Mouse (Mus musculus) mouse embryonic stem cell (cell line): ENCODE data around the gene Espl1.

ENCODE experiments used
- in situ Hi-C, 2 experiments: fragments of 300-500 bp; cut with MboI; formaldehyde crosslinking; loops; 1 replicate in 1 of 2; 3 replicates in 1 of 2; pipeline ENCODE4 v1.14.3; 2019 to 2020; ENCODE audit warnings: low sequenced_read_pairs in 2 of 2, low pct_unique_long_range_greater_than_20kb in 1 of 2, mixed read lengths in 1 of 2; ENCODE audit not compliant: unreplicated experiment in 1 of 2

Espl1 gene

DNA sequence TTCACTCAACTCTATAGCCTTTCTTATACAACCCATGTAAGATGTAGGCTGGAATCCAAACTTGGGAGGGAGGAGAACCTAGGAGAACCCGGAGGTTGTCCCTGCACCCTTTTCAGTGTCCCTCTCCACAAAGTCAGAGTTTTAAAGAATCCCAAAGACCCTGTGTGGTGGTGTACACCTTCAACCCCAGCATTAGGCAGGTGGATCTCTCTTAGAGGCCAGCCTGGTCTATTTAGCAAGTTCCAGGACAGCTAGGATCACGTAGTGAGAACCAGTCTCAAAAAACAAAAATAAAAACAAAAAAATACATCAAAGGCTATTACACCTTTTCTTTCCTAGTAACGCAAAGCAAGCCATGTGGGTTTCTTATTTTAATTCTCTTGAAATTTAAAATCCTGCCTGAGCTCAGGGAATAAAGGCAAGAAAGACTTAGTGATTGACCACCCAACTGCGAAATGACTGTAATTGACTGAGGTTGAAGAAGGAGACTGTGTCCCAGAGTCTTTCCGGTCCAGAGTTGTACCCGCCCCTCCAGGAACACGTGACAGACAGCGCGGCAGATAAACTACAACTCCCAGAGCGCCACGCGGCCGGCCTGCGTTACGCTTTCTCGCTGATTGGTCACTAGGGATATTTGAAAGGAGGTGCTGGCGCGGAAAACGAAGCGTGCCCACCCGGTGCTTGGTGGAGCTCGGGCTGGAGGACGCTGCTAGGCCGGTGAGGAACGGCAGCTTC lies at the start of gene Espl1:
TSS of gene Espl1 (plus strand) at position 634 of the 735 bp plus-strand sequence.
- in situ Hi-C loops = no loop called here

DNA sequence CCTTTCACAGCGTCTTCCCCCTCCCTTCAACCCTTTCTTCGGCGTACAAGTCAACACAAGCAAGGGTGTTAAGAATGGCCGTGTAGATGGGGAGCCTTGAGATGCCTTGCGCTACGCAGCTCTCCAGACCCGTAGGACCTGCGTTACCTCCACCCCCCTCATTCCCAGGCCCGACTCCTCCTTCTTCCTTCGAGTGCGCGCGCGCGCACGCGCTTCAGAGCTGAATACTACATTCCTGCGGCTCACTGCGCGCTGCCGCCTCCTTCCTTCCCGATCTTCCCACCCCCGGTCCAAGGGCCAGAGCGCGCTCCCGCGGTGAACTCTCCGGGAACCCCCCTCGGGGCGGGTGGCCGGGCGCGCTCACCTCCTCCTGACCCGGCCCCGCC lies 49.2 kb upstream of the Espl1 start:
- in situ Hi-C loops = no loop called here

DNA sequence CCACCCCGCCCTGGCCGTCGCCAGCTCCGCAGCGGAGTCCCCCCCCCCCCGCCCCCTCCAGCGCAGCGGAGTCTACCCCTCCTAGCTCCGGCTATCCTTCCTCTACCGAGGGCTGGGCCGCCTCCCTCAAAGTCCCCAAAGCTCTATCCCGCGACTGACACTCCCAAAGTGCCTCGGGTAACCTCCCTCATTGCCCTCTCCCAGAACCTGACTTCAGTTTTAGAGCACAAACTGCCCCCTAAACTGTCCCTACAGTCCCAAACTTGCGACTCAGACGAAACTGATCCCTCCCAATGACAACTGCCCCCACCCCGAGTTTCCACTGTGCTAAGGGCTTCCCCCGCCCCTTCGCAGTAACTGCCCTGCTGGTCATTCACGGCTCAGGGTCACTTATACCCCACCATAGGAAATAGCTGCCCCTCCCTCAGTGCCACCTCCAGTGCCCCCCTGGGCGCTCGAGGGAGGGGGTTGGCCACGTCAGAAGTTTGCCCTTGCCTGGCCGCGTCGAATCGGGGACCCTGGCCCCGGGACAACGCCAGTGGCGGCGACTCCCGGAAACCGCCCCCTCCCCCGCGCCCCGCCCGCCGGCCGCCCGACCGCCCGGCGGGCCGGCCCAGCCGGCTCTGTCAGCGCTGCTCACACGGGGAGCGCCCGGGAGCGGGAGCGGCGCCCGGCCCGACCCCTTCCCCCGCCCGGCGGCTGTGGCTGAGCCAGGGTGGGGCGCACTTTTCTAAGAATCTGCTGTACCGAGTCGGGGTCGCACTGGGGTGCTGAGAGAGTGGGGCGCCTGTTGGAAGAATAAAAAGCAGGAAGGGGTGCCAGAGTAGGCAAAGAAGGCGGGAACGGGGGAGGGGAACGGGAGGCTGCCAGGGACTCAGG lies 48.6 kb upstream of the Espl1 start:
- in situ Hi-C loops = no loop called here

DNA sequence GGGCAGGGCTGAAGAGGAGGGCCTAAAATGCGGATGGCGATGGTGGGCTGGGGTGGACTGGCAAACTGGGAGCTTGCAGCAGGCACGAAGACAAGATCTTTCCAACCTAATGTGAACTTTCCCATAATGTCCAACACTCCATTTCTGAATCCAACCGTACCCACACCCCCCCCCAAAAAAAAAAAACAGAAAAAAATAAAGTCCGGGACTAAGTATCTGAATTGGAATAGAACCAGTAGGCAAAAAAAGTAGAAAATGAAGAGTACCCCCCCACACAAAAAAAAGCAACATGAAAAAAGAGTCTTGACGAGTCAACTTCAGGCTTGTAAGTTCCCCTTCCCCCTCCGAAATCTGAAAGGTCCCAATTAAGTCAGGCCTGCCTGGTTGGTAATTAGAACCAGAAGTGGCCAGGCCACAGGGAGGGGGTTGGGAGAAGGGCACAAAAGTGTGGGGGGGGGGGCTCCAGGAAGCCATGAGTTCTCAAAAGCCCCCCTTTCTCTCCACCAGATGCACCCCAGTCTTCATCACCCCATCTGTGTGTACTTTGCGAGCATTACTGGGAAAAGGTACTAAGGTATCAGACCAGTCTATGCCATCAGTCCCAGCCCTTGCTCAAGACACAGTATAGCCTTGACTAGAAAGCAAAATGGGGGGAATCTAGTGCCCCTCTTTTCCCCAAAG lies 47.8 kb upstream of the Espl1 start:
- in situ Hi-C loops = no loop called here

DNA sequence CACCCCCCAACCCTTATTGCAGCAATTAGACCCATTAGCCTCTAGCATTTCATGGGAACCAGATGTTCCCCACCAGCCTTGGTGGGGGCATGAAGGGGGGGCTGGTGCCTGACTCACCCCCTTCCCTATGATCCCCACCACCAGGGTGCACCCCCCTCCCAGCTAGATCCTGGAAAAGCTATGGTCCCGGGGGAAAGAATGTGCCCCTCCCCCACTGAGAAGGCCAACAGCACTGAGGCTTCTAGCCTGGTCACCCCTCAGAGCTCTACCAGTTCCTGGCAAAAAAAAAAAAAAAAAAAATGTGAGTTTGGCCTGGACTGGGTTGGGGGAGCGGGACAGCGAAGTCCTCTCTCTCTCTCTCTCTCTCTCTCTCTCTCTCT lies 47.3 kb upstream of the Espl1 start:
- in situ Hi-C loops = no loop called here

DNA sequence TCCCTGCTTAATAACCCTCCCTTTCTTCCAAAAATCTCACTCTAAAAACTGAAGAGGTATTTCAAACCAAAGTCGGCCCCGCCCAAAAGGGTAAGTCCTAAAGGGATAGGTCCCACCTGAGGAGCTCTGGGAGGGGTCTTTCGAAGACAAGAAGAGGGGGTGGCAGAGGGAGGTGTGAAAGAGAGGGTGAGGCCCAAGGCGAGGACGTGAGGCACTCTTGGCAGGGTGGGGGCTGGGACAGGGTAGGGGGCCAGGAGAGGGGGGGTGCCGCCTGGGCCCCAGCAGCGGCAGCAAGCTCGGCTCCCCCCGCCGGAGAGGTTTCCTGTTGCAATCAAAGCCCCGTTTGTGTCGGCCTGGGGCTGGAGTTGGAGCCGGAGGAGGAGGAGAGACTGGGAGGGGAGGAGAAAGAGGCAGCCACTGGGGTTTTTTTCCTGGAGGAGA lies 46.8 kb upstream of the Espl1 start:
- in situ Hi-C loops = no loop called here

DNA sequence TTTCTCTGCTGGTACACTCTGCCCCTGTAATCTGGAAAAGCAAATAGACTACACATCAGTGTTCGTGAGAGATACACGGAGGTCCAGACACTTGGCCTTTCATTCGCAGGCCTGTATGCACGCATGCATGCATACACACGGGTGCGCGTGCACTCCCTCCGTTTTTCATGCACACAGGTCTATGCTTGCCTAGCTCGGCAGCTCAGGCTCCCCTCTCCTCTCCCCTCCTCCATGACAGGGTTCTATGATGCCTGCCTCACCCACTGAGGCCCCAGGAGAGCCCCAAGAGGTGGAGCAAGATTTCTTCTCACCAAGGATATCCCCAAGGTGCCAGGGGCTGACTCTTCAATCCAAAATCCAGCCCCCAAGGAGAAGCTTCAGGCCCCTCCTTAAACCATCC lies 46.1 kb upstream of the Espl1 start:
- in situ Hi-C loops = no loop called here

DNA sequence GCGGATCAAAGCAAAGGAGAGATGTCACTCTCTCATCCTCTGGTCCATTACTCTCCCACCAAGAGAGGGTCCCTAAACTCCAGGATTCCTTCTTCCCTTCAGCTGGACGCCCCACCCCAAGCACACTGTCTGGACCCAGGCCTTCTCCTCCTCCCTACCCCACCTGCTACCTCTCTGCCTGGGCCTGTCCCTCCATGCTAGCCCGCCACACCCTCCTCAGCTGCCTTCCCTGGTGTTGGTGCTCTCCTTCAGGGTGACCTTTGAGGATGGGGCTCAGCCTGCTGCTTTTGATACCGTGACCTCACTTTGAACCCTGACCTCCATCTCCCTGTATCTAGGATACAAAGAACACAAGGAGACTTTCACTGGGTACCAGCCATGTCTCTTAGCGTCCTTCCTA lies 45.5 kb upstream of the Espl1 start:
- in situ Hi-C loops = no loop called here

DNA sequence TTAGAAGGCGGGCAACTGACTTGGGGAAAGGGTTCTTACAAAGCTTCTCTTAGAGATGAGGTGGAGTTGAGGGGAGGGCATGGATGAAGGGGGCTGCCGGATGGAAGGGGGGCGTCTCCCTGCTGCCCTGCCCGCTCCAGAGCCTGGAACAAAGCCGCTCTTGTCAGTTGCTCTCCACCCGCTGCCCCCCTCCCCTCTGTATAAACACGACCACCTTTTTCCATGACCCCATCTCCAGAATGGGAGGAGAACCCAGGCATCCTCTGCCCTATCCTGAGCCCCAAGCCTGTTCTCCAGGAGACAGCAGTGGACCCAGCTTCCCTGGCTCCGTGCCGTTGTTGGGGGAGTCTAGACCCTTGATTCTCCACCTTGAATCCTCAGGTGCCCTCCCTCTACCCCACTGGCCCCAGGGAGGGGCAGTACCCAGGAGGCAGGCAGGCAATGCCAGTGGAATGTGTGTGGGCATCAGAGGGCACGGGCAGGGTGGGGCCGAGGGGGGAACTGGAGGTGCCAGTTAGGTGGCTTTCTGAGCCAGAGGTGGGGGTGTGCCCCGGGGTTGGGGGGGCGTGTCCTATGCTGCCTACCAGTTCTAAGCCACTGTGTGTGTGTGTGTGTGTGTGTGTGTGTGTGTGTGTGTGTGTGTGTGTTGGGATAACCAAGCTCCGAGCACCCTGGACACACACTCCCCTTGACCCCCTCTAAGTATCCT lies 40.4 kb upstream of the Espl1 start:
- in situ Hi-C loops = no loop called here

DNA sequence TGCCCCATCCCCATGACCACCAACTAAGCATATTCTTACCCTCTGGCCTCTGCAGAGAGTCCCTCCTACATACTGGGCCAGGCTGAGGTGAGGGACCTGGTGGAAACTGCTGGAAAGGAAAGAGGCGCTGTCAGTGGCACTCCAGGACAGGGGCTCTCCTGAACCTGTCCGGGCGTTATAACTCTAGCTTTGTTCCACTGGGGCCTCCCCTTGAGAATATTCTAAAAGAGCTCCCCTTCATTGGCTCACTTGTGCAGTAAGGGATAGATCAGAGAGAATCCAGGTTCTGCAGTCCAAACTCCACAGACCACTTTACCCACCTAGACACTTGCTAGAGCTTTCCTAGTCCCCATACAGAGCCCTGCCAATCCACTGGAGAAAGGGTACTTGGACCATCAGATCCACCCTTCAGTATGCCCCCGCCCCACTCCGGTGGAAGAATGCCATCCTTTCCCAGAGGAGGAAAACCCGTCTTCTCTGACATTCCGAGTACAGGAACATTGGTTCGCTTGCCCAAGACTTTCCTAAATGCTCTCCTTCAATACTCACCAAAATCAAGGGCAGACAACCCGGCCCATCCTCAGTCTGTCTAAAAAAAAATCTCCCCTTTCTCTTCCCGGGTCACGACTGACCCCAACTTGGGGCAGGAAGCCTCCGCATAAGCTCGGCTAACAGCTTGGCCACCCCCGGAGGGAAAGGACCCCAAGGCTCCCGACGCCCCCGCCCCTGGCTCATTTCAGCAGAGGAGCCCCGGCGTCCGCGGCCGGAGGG lies 39.5 kb upstream of the Espl1 start:
- in situ Hi-C loops = no loop called here

DNA sequence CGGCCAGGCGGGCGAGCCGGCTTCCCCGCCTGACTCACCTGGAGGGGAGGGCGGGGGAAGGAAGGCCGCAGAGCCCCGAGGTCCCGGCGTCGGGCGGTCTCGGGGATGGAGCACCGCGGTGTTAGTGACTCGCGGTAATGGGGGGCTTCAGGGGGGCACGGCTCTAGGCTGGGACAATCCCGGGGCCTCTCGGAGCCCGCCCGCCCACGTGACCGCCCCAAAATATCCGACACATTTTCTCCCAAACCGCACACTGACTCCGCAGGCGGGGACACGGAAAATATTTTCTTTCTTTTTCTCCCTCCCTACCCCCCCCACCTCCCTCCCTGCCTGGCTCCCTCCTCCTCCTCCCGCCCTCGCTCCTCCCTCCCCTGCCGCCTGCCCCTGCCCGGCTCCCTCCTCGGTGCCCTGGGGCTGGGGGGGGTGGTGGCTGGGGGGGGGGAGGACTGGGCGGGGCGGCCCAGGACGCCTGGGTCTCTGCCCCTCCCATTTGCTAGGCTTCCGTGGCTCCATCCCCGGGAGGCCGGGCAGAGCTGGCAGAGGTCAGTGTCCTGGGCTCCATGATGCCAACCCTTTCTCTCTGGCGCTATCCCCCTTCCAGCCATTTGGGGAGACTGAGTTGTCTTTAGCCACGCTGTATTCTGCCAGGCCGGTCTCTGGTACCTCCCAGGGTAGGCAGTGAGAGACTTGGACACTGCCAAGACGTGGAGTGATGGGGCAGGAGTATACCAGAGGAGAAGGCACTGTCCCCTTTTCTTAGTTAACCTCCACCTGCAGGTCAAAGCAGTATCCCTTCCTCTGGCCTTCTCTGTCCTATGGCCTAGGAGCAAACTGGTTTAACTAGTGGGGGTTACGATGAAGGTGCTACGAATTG lies 38.6 kb upstream of the Espl1 start, which contains the start of gene Rarg:
TSS of gene Rarg (minus strand) at position 316 of the 874 bp plus-strand sequence.
- in situ Hi-C loops = no loop called here

DNA sequence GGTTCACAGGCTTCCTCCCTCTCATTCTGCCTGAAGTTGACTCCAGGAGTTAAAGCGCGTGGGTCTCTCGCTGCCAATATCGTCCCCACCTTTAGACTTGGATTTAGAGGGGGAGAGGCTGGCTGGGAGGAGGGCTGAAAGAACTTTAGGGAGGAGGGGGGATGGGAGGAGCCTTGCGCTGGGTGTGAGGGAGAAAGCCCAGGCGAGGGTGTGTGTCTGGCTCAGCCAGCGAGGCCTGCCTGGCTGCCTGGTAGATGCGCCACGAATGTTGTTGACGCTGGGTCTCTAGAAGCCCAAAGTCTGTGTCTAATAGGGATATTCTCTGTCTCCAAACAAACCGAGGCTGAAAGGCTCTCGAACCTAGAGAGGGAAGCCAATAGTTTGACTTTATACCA lies 38.0 kb upstream of the Espl1 start:
- in situ Hi-C loops = no loop called here

DNA sequence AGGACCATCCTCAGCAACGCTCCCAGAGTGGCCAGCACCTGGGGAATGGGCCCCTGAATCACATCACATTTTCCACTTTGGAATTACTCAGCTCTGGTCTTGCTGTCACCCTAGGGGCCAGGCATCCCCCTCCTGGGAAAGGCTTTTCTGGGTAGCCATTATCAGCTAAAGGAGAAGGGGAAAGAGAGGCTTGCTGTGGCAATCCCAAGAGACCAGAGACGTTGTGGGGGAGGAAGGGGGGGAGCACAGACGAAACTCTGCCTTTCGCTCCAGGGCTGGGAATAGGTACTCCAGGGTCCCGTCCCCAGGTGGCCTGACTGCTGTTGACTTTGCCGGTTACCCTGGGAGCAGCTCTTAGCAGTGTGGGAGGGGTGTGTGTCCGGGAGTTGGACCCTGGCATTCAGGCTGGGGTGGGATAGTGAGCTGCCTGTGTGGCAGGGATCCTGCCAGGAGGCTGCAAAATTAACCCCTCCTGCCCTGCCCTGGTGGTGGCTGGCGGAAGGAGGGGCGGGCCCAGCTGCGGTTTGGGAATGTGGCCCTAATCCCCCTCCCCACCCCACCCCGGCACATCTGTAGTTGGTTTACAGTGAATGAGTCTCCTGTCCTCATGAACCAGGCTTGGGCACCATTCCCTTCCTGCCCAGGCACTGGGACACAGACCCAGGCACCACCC lies 37.3 kb upstream of the Espl1 start:
- in situ Hi-C loops = no loop called here

DNA sequence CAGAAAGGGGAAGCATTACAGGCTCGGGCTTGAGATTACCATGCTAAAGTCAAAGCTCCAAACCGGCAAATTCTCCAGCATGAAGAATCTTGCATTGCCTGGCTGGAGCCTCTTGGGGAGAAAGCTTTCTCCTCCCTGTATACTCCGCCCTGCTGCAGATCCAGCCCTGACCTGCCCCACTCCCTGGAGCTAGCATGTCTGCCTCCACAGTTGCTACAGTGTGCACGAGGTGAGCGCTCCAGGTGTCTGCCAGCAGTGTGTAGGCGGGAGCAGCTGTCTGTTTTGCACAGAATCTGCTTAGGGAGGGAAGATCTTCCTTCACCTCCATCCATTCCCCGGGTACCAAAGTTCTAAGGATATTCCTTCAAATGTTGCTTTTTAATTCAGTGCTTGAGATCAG lies 33.5 kb upstream of the Espl1 start:
- in situ Hi-C loops = no loop called here

DNA sequence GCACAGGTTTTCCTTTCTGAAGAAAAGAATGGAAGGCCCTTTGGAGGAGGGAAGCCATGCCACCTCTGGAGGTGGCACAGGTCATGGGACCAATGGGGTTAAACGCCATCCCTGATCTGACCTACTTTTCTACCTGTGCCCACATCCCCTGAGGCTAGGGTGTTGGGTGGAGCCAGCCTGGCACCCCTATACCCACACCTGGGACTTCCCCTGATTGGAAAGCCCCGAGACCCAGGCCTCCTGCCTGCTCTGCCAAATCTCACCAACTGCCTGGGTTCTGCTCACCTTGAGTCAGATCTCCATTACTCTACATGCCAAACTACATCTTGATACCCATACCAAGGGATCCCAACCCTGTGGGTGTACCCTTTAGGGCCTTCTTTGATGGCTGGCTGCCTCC lies 33.0 kb upstream of the Espl1 start:
- in situ Hi-C loops = no loop called here

DNA sequence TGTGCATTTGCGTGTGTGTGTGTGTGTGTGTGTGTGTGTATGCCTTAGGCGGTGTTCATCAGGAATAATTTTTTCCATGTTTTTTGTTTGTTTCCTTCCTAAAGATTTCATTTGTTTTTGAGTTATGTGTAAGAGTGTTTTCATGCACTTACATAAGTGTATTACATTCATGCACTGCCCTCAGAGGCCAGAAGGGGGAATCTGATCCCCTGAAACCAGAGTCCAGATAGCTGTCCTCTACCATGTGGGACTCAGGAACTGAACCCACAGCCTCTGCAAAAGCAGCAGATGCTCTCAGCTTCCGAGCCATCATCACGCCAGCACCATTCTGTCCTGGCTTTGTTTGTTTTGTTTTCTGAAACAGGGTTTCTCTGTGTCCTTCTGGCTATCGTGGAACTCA lies 30.5 kb upstream of the Espl1 start:
- in situ Hi-C loops = no loop called here
